Mouse (Mus musculus): ENCODE data around the gene Serp2.

DNA sequence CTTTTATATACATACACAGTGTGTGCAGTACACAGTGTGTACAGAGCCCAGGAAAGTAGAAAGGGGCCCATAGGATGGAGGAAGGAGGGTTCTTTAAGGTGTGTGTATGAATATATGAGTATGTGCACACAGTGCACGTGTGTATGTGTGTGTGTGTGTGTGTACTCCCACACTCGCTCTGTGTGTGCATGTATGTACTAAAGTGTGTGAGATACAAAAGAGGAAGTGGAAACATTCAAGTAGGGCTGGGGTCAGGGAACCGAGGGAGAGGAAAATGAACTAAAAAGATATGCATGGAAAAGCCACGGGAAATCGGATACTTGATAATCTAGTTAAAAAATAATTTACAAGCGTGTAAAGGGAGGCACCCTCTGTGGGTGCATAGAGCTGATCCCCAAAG, 47.3 kb upstream of the Serp2 start:
- no peak for TF ChIP-seq EP300 (IDR thresholded peaks at IDR 0.05)
- TF ChIP-seq CTCF (IDR thresholded peaks at IDR 0.05) = no peak
